Mouse (Mus musculus) frontal cortex, postnatal 36 days (tissue): ENCODE data around the gene Sgf29.

Experiments used
- DNase-seq, 2 experiments: peaks; one replicate each; pipeline ENCODE4 v3.0.0; 2022; ENCODE audit warnings: low spot score in 2 of 2

Sgf29 gene

DNA sequence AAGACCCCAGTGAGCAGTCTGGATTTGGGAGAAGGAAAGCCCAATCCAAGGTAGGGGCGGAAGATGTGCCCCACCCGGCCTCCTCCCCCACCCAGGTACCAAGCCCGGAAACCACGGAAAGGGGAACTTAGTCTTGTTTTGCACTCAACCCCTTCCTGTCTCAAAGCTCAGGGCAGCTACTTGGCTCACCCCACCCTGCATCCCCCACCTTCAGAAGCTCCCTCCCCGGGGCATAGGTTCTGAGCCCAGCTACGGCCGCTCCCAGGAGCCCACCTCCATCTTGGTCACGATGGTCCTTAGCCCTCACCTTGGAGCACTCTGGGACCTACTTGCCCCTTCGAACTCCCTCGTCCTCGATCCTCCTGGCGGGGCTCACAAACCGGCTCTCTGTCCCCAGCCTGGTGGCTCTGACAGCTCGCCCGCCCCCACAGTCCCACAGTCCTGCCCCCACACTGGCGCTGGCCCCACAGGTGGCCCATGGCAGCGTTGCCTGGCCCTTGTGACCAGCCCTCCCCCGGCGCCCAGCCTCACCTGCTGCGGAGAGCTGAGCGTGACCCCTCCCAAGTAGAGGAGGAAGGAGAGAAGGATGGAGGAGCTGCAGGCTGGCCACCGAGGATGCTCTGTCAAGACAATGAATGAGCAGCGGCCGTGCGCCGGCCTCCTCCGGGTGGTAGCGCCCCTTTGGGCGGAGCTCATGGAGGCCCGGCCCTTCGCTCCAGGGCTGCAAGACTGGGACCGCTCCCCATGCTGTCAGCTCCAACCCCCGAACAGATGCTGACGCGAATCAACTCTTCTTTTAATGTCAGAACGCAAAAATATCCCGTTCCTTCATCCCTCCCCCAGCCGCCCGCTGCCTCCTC, 55.2 kb downstream of the Sgf29 start:
- DNase-seq: peak; percentile 93 to 94

DNA sequence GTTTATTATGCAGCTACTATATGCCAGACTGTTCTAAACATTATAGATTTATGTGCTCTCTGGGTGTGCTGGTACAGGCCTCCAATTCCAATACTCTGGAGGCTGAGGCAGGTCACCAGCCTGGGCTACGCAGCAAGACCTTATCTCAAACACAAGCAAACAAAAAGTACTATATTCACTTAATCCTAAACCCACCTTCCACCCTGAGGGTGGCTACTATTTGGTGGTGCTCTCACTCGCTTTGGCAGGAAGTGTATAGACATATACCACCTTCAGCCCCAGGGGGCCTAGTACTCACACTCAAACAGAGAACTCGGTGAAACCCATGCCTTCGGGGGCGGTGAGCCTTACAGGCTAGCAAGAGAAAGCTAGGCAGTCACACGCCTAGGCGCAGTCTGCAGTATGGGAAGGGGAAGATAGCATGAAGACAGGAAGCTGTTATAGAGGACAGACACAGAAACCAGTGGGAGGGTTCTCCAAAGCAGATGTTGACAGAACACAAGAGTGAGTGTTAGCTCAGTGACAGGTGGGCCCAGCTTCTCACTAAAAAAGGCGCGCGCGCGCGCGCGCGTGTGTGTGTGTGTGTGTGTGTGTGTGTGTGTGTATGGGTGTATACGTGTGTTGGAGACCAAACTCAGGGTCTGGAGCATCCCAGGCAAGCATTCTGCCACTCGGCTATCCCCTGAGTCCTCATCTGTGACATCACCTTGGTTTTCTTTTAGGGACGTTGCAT, 58.5 kb downstream of the Sgf29 start, which contains the start of gene Coro1a:
Gene Coro1a (minus strand): TSS at position 346 of the 733 bp plus-strand sequence.
- DNase-seq: no peak

DNA sequence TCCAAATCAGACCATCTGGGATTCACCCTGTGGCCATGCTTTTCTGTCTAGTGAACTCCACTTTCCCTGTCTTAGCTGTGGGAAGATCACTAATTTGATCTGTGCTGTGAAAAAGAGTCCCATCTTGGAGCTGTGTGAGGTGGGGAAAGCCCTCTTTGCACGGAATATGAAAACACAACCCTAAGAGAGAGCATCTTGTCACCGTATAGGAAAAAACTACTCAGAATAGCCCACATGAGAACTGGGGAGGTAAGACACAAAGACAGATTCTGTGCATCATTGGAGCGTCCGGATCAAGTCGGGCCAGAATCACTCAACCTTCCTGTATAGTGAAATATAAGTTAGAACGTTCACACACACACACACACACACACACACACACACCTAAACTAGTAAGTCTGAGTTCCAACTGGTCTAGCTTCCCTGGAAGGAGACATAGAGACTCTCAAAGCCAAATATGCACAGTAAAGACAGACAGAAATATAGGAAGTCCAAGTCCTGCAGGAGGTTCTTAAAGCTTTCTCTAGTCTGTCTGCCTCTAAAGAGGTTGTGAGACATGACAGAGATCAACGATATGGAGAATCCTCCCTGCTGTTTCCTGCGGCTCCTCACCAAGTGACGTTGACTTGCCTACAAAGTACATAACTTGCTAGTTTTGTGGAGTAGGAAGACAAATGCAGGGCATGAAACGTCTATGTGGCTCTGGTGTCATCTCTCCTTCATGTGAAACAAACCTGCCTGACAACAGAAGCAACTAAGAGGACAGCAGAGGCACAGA, 59.3 kb downstream of the Sgf29 start:
- no peak for DNase-seq

DNA sequence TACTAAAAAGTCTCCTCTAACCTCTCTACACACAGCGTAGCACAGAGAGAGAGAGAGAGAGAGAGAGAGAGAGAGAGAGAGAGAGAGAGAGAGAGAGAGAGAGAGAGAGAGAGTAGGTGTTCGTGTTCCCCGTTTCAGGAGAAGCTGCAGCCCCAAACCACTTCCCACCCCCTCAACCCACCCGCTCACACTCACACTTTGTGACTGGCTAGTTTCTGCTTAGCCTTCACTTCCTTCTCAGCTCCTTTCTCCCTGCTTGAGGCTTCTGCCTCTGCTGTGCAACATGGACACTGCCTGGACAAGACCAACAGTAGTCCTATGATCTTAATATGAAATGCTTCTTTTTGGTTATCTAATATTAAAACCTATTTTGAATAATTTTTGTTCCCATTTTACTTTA, 61.2 kb downstream of the Sgf29 start:
- DNase-seq: no peak

DNA sequence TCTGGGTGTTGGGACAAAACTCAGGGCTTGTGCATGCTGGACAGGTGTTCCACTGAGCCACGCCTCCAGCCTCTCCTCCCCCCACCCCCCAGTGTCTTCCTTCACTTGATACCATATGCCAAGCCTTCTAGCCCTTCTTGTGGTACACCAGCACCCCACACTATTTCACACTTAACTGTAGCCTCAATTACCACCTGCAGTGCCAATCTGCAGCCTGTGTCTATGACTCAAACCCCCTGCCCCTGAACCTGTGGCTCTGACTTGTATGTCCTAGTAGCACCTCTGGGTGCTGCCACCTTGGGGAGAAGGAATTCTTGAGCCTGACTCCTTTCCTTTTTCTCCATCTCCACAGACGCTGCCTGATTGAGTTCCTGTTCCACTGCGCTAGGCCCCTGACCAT, 62.8 kb downstream of the Sgf29 start:
- no peak for DNase-seq

DNA sequence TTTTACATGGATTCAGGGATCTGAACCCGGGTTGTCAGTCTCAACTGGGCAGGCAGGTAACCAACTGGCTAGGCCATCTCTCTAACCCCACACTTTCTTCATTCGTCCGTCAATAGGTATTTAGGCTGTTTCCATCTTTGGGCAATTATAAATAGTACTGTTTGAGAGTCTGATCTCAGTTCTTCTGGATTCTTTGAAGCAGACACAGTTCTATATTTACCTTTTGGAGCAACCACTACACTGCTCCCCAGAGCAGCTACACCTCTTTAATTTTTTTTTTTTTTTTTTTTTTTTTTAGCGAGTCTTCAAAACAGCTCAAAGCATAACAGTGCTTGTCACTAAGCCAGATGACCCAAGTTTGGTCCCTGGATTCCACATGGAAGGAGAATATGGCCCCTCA, 66.6 kb downstream of the Sgf29 start:
- no peak for DNase-seq

DNA sequence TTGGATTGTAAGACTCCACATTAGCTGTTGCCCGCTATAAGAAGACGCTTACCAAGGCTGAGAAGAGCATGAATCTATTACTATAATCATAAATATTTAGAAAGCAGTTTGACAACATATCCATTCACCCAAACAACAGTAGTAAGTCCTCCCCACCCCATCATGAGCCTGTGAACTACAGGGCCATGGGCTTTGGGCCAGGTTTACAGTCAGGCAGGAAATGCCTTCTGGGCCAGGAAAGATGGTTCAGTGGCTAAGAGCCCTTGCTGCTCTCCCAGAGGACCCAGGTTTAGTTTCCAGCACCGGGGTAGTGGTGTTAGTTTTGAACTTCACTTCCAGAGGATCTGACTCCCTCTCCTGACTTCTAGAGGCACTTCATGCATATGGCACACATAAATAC, 68.5 kb downstream of the Sgf29 start:
- DNase-seq: no peak

DNA sequence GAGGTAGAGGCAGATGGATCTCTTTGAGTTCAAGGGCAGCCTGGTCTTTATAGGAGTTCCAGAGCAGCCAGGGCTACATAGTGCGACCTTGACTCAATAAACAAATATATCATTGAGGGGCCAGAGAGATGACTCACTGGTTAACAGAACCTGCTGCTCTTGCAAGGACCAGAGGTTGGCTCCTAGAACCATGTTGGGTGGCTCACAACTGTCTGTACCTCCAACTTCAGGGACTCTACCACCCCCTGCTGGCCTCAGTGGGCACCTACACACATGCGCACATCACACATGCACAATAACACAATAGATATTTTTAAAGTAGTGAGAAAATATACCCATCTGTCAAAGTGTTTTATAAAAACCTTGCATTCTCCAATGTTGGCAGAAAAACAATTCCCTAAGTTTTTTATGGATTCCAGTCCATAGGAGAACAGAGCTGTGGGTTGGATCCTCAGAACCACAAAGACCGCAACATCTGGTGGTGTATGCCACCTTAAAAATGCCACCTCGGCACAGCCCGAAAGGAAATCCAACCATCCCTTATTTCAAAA, 69.8 kb downstream of the Sgf29 start:
- DNase-seq: no peak

DNA sequence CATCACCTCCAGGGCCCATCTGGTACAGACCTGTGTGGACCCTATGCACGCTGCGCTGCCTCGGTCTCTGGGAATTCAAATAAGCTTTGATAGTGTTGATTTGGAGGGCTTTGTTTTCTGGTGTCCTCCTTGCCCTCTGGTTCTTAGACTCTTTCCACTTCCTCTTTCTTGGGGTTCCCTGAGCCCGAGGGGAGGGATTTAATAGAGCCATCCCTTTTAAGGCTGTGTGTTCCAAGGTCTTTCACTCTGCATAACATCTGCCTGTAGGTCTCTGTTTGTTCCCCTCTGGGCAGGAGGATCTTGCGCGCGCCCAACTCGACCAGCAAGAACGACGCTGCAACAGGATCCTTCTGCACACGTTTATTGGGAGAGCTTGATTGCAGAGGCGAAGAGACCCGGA, 72.5 kb downstream of the Sgf29 start:
- no peak for DNase-seq
